Mouse (Mus musculus) neural tube, embryonic 13.5 days (tissue): ENCODE measurements around the gene Rsph3a. TPM values are rescaled to one million over a fixed set of nuclear protein-coding genes. Genes with fewer than 3 reads are reported as not detected.
"Not testable (repeated sequence)": the region's sequence is repeated elsewhere in the genome, so short reads cannot be mapped to it uniquely, and the experiment has no call there.

Experiments used
- ATAC-seq: fragments of 200-750 bp; cut with Nextera tagmentation; 2 replicates; pipeline ENCODE4 v1.8.0; 2017; ENCODE audit warnings: low read depth, mild to moderate bottlenecking, moderate TSS enrichment, moderate library complexity
- H3K27ac ChIP-seq: fragments of 300-500 bp; sonication (generic); replicated peaks from 2 replicates; pipeline ENCODE4 v1.5.1; 2015; ENCODE audit warnings: moderate library complexity, mild to moderate bottlenecking, inconsistent platforms
- H3K27me3 ChIP-seq: fragments of 300-500 bp; sonication (generic); 2 replicates; pipeline ENCODE4 v1.6.1; 2015; ENCODE audit warnings: mild to moderate bottlenecking, inconsistent platforms
- H3K36me3 ChIP-seq: fragments of 300-500 bp; sonication (generic); 2 replicates; pipeline ENCODE4 v1.6.1; 2015; ENCODE audit warnings: mild to moderate bottlenecking, inconsistent platforms
- H3K4me1 ChIP-seq: fragments of 300-500 bp; sonication (generic); replicated peaks from 2 replicates; pipeline ENCODE4 v1.6.1; 2015; ENCODE audit warnings: inconsistent platforms
- H3K4me2 ChIP-seq: fragments of 300-500 bp; sonication (generic); 2 replicates; pipeline ENCODE4 v1.6.1; 2015; ENCODE audit warnings: inconsistent platforms, mild to moderate bottlenecking, moderate library complexity
- H3K4me3 ChIP-seq: fragments of 300-500 bp; sonication (generic); 2 replicates; pipeline ENCODE4 v1.5.1; 2015; ENCODE audit warnings: mild to moderate bottlenecking, inconsistent platforms
- H3K9ac ChIP-seq: fragments of 300-500 bp; sonication (generic); 2 replicates; pipeline ENCODE4 v1.6.1; 2015; ENCODE audit warnings: moderate library complexity, mild to moderate bottlenecking, inconsistent platforms
- H3K9me3 ChIP-seq: fragments of 300-500 bp; sonication (generic); 2 replicates; pipeline ENCODE4 v1.6.1; 2016; ENCODE audit warnings: inconsistent platforms
- WGBS: fragments of 180-500 bp; shearing (Covaris S2); methylation state at CpG from one replicate; pipeline ENCODE4 v1.1.7; 2015; 5-methylcytosine and 5-hydroxymethylcytosine counted together
- polyA plus RNA-seq: library from polyadenylated mRNA; unstranded; fragments of >200 nt; fragmentation: Nextera tagmentation; extraction: Ambion mirVana; gene quantifications from 2 replicates; pipeline ENCODE4 v1.2.1, GENCODE M21; 2015

Rsph3a gene
- 67.3 and 93.0 TPM in 2 replicates for polyA plus RNA-seq

DNA sequence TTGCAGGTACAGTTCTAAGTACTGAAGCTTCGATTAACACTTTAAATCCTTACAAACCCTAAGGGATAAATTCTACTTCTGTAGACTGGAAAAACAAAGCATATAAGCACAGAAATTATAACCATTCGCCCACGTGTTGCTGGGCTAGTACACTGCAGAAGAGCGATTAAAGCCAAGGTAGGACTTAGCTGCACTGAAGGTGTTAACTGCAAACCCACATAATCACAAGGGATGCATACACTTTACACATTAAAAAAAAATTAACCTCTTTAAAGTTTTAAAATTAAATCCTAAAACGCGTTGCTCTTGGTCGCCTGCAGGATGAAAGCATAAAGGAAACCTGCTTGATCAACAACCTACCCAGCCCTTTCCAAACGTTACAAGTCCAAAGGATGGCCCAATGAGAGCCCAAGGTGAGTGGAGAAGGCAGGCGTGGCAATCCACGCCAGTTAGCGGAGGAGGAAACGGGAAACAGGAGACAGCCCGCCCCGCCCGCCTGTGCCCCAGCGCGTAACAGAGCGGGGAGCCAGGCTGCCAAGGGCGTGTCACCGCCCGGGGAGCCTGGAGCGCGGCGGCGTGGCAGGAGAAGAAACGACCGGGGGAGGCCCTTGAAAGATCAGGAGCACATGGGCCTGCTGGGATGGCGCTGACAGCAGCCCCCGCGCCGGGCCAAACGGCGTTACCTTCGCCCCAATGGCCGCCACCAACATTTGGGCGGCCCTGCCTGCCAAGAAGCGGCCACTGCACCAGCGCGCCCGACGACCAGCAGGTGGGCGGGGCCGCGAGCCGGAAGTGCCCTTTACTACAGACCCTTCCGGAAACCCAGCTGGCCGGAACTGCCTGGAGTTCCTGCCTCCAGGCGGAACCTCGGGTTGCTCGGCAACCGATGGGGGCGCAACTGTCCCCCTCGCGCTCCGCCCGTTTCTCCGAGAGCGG is at the start of gene Rsph3a:
Gene Rsph3a, plus strand, starts transcription at position 498 of the 936 bp plus-strand sequence.
- H3K4me2 ChIP-seq: peak within 1 kb of the TSS; percentile 58
- H3K9ac ChIP-seq: peak within 1 kb of the TSS; percentile 77
- H3K4me1 ChIP-seq, H3K9me3 ChIP-seq, H3K27me3 ChIP-seq, H3K36me3 ChIP-seq: not testable (repeated sequence)
- 4% methylated on average over 51 of the region's 58 CpGs for WGBS
- peak within 1 kb of the TSS; percentile 56 for H3K4me3 ChIP-seq
- ATAC-seq: peak; percentile 99
- H3K27ac ChIP-seq: peak within 1 kb of the TSS; percentile 91

DNA sequence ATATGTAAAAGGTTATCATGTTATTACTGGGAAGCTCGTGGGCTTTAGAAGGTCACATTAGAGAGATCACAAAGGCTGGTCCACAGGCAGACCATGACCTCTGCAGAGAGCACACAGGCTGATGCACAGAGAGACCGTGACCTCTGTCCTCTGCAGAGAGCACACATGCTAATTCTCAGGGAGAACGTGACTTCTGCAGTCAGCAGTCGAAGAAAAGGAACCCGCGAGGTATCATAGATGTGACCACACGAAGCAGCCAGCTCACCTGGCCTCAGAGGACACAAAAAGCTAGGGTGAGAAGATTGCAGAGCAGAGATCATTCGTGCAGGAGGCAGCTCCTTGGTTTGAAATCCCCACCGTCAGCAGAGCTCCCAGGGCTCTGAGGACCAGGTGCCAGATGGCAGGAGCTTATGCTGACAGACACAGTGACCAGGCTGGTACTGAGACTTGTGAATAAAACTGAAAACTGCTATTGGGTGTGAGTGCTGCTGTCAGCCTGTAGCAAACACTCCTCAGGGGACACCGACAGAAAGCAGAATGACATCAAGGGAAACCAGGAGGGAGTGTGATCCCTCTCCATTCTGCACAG is 49.3 kb upstream of the Rsph3a start:
- H3K4me2 ChIP-seq: no peak overlapping the region
- no peak overlapping the region for H3K4me3 ChIP-seq
- ATAC-seq: no peak
- H3K27ac ChIP-seq: no peak overlapping the region
- no peaks in the 10 kb centered on the region for H3K9me3 ChIP-seq
- no peaks in the 10 kb centered on the region for H3K4me1 ChIP-seq
- H3K27me3 ChIP-seq: no peaks in the 10 kb centered on the region
- H3K36me3 ChIP-seq: no peaks in the 10 kb centered on the region
- WGBS: 79% methylated on average over 10 of the region's 10 CpGs
- no peak overlapping the region for H3K9ac ChIP-seq

DNA sequence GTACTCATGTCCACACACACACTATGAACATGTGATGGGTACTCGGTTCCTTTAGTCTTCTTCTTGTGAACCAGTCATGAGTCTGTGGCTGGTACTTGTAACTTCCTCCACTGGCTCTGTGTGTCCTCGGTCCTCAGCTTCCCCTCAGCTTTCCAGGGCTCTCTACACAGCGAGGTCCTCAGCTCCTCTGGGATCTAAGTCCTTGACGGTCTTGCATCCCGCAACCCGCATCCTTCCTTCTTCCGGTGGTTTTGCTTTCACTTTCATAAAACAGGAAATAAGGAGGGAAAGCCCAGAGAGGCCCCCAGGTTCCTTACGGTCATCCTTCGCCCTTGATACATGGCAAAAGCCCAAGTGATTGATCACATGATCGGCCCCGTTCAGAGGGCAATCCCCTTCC is 48.3 kb upstream of the Rsph3a start:
- H3K9me3 ChIP-seq: no peaks in the 10 kb centered on the region
- H3K27me3 ChIP-seq: no peaks in the 10 kb centered on the region
- H3K4me1 ChIP-seq: peaks cover 2% of the 10 kb centered on the region; the same call in 1 of the 2 replicates
- no peak overlapping the region for H3K4me3 ChIP-seq
- WGBS: 83% methylated on average over 11 of the region's 11 CpGs
- H3K36me3 ChIP-seq: no peaks in the 10 kb centered on the region
- no peak overlapping the region for H3K4me2 ChIP-seq
- no peak overlapping the region for H3K9ac ChIP-seq
- H3K27ac ChIP-seq: no peak overlapping the region
- no peak for ATAC-seq

DNA sequence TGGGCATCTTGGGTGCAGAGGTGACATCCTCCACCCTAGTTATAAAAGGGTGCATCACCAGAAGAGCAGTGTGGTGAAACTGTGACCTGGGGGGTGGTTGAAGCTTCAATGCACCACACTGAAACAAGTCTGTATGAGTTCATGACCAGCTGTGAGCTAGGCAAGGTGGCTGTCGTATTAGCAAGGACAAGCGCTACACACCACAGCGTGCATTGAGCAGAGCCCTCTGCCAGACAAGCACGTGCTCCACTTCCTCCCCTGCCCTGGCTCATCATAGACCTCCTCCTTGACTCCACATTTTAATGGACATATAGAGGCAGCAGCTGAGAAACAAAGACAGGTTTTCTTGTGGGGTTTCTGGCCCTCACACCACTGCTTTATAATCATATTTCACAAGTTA is 47.7 kb upstream of the Rsph3a start:
- Histone ChIP-seq H3K36me3 (no peaks in the 10 kb centered on the region), H3K27ac (no peak overlapping the region), H3K9ac (no peak overlapping the region), H3K27me3 (no peaks in the 10 kb centered on the region), H3K4me1 (peaks cover 5% of the 10 kb centered on the region; the same call in 1 of the 2 replicates), H3K4me3 (no peak overlapping the region), H3K4me2 (no peak overlapping the region), H3K9me3 (no peaks in the 10 kb centered on the region)
- ATAC-seq: no peak
- WGBS: 81% methylated on average over 4 of the region's 4 CpGs

DNA sequence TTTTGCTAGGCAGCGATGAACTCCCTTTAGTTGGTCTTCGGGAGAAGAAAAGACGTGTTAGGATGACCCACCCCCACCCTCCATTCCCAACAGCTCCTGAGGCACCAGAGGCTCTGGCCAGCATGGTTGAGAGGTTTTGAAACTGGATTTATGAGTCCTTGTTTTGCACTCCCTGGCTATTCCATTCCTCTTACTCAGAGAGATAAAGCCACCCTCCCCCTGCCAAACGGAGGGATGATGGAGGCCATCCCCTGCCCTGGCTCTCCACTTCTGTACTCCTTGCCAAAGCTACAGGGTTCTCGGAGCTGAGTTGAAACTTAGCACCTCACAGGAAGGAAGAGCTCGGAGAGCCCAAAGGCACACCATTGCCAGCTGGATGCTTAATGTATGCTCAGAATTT is 46.2 kb upstream of the Rsph3a start:
- ATAC-seq: no peak
- WGBS: 68% methylated on average over 6 of the region's 6 CpGs
- H3K36me3 ChIP-seq: no peaks in the 10 kb centered on the region
- no peak overlapping the region for H3K9ac ChIP-seq
- H3K4me2 ChIP-seq: no peak overlapping the region
- H3K4me1 ChIP-seq: peaks cover 5% of the 10 kb centered on the region; the same call in 1 of the 2 replicates
- H3K27me3 ChIP-seq: no peaks in the 10 kb centered on the region
- no peak overlapping the region for H3K27ac ChIP-seq
- H3K9me3 ChIP-seq: no peaks in the 10 kb centered on the region
- no peak overlapping the region for H3K4me3 ChIP-seq

DNA sequence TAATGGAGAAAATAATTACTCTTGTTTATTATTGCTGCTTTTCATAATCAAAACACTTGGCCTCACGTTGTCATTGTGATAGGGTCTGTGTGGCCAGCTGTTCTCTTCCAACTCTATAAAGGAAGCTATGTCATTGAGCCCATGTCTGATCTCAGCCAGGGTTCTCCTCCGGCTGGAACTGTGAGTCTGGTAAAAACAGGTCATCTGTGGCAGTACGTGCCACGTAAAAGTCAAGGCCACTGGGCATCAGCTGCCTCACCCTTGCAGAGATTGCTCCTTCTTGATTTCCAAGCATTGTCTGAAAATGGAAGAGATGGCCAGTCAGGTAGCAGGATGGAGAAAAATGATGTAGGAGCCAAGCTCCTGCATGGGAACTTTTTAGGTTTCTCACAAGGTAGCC is 45.5 kb upstream of the Rsph3a start:
- Histone ChIP-seq H3K9ac (no peak overlapping the region), H3K36me3 (no peaks in the 10 kb centered on the region), H3K4me3 (no peak overlapping the region), H3K27me3 (no peaks in the 10 kb centered on the region), H3K4me1 (peaks cover 5% of the 10 kb centered on the region; the same call in 1 of the 2 replicates), H3K9me3 (no peaks in the 10 kb centered on the region), H3K27ac (no peak overlapping the region), H3K4me2 (no peak overlapping the region)
- no peak for ATAC-seq
- WGBS: 77% methylated on average over 4 of the region's 4 CpGs

DNA sequence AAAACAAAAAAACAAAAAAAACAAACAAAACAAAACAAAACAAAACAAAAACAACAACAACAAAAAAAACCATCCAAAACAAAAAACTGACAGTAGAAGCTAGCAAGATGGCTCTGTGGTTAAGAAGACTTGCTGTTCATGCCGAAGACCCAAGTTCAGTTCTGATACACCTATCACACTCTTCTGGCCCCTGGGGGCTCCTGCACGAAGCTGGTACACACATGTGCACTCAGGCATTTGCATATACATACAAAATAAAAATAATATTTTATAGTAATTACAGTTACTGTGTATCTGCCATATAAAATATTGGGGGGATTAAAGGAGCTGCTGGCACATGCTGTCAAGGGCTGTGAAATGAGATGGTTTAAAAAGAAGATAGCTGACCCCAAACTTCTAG is 43.9 kb upstream of the Rsph3a start:
- Histone ChIP-seq H3K9me3 (no peaks in the 10 kb centered on the region), H3K36me3 (no peaks in the 10 kb centered on the region), H3K27me3 (no peaks in the 10 kb centered on the region), H3K27ac (no peak overlapping the region), H3K9ac (no peak overlapping the region), H3K4me2 (no peak overlapping the region), H3K4me1 (peaks cover 5% of the 10 kb centered on the region; the same call in 1 of the 2 replicates), H3K4me3 (no peak overlapping the region)
- ATAC-seq: no peak
- 82% methylated on average over 2 of the region's 2 CpGs for WGBS

DNA sequence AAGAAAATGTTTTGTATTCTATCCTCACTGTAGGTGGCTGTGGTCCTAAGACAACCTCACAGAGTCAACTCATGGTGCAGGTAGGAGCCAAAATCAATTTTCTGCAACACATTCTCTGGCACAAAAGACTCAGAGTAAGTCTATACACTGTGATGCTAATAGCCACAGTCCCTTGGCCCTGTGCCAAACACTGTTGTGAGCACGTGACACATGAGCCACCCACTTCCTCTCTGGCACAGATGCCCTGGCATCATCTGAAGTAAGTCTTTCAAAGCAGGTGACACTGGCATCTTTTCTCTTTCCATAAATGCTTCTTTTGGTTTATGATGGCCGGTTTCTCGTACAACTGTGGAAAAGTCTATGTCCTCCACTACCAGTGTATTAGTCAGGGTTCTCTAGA is 43.1 kb upstream of the Rsph3a start:
- Histone ChIP-seq H3K4me2 (no peak overlapping the region), H3K36me3 (no peaks in the 10 kb centered on the region), H3K4me1 (peaks cover 5% of the 10 kb centered on the region; the same call in 1 of the 2 replicates), H3K9ac (no peak overlapping the region), H3K9me3 (no peaks in the 10 kb centered on the region), H3K27me3 (no peaks in the 10 kb centered on the region), H3K27ac (no peak overlapping the region), H3K4me3 (no peak overlapping the region)
- 70% methylated on average over 3 of the region's 3 CpGs for WGBS
- ATAC-seq: no peak

DNA sequence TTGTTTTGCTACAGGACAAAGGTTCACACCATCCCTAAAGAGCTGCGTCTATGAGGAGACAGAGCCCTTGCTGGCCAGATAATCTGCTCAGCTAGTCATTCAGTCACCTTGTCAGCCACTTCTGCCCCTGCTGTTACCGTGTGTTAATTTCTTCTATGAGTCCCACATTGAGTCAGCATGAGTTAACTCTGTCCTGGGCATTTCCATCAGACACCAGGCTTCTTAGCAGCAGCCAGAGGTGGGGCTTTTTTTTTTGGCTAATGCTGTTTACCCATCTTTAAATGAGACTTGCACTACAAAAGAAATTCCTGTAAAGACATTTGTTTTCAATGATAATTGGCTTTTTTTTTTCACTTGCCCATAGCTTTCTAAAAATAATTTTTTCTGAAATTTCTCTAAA is 40.4 kb upstream of the Rsph3a start:
- peaks cover 5% of the 10 kb centered on the region; the same call in 1 of the 2 replicates for H3K4me1 ChIP-seq
- H3K4me2 ChIP-seq: no peak overlapping the region
- no peaks in the 10 kb centered on the region for H3K9me3 ChIP-seq
- no peaks in the 10 kb centered on the region for H3K27me3 ChIP-seq
- ATAC-seq: no peak
- H3K4me3 ChIP-seq: no peak overlapping the region
- H3K27ac ChIP-seq: no peak overlapping the region
- H3K36me3 ChIP-seq: no peaks in the 10 kb centered on the region
- H3K9ac ChIP-seq: no peak overlapping the region
- 47% methylated on average over 2 of the region's 2 CpGs for WGBS

DNA sequence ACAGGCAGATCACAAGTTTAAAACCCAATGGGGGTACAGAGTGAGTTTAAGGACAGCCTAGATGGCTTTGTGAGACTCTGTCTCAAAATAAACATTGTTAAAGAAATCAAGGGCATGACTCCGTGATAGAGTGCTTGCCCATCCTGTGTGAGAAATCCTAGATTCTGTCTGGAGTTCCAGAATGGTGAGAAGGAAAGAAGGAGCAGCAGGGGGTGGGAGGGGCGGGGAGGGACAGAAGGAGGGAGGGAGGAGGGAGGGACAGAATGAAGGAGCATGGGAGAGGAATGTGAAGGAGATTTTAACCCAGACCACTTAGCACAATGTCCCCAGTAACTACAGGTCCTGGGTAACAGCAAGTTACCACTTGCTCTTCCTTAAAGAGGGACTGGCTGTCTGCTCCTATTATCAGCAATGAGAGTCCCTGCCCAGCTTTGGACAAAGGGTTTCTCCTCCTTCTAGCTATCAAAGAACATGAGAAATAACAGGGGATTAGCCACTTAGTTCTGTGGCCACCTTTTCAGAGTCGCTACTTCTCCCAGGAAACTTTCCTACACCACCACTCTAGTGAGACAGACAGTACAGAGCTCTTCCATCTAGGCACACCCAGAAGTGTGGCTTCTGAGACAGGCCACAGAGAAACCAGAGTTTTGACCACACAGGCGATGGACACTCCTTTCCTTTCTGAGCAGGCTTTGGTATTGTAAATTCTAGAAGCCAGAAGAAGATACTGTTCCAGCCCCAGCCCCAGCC is 39.3 kb upstream of the Rsph3a start:
- H3K9me3 ChIP-seq: peaks cover 2% of the 10 kb centered on the region; the same call in 1 of the 2 replicates
- no peaks in the 10 kb centered on the region for H3K27me3 ChIP-seq
- no peak overlapping the region for H3K27ac ChIP-seq
- no peak for ATAC-seq
- peaks cover 5% of the 10 kb centered on the region; the same call in 1 of the 2 replicates for H3K4me1 ChIP-seq
- H3K4me2 ChIP-seq: no peak overlapping the region
- H3K4me3 ChIP-seq: no peak overlapping the region
- no peaks in the 10 kb centered on the region for H3K36me3 ChIP-seq
- no peak overlapping the region for H3K9ac ChIP-seq
- WGBS: 49% methylated on average over 4 of the region's 4 CpGs

DNA sequence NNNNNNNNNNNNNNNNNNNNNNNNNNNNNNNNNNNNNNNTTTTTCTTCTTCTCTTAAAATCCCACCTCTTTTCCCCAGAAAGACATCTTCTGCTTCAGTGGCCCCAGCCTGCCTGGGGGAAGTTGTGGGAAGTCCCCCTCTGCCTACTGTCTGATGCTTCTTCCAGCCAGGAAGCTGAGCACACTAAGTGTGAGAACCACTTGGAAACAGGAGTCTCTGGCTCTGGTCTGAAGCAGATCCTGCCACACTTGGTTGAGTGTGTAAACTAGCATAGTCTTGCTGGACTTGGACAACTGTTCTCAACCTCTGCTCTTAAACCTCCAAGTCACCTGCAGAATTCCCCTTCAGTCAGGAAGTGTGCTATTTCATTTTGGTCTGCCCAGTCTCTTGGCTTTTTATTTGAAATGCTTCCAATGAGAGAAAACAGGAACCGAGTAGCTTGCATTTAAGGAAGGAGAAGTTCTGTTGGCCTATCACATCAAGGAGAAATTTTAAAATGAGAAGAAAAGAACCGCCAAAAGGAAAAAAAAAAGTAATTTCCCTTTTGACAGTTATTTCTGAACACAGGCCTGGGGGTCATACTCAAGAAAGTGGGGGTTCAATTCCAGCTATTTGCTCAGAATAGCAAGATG is 30.7 kb upstream of the Rsph3a start:
- WGBS: 93% methylated on average over 2 of the region's 2 CpGs
- Histone ChIP-seq H3K27ac (no peak overlapping the region), H3K4me1 (no peaks in the 10 kb centered on the region), H3K9ac (no peak overlapping the region), H3K36me3 (no peaks in the 10 kb centered on the region), H3K4me2 (no peak overlapping the region), H3K27me3 (no peaks in the 10 kb centered on the region), H3K4me3 (no peak overlapping the region), H3K9me3 (peaks cover 6% of the 10 kb centered on the region; the same call in 1 of the 2 replicates)
- ATAC-seq: no peak
